Mouse (Mus musculus) kidney, adult 2 months (tissue): ENCODE results near the gene Pde4d.

Source experiments
- CTCF ChIP-seq: fragments of 200-500 bp; conservative IDR thresholded peaks from 2 replicates; pipeline ENCODE4 v1.5.1; 2011; ENCODE audit warnings: low read depth, mild to moderate bottlenecking, control low read depth, low read length, moderate library complexity, mixed read lengths; ENCODE audit not compliant: insufficient read depth, insufficient read length
- POLR2A ChIP-seq: fragments of 200-500 bp; IDR thresholded peaks from one replicate; pipeline ENCODE4 v1.6.1; 2011; ENCODE audit warnings: low read depth, low read length, control low read depth

- TF ChIP-seq CTCF (no peak), POLR2A (no peak)
Measured at GRCm38 (mm10) chr13:109662731-109663130, 1213.0 kb downstream of the Pde4d start.
